Mouse (Mus musculus) lung, postnatal 10 days (tissue): Measurements from ENCODE around the gene Tex261.

Source experiments
- DNase-seq: peaks from one replicate; pipeline ENCODE4 v3.0.0; 2021

Gene Tex261

DNA sequence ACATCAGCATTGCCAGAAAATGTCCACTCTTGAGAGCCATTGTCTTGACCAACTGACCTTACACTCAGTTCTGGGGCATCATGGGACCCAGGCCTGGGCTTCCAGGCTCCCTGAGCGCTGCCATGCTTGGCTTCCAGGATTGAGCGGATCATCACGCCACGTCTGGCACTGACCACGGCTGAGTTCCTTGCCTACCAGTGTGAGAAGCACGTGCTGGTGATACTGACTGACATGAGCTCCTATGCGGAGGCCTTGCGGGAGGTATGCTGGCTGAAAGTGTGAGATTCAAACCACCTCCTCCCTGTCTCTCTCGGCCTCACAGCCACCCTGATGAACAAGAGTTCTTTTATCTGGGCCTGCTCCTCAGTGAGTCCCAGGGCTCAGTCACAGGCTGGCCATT is 19.6 kb downstream of the Tex261 start:
- DNase-seq: no peak

DNA sequence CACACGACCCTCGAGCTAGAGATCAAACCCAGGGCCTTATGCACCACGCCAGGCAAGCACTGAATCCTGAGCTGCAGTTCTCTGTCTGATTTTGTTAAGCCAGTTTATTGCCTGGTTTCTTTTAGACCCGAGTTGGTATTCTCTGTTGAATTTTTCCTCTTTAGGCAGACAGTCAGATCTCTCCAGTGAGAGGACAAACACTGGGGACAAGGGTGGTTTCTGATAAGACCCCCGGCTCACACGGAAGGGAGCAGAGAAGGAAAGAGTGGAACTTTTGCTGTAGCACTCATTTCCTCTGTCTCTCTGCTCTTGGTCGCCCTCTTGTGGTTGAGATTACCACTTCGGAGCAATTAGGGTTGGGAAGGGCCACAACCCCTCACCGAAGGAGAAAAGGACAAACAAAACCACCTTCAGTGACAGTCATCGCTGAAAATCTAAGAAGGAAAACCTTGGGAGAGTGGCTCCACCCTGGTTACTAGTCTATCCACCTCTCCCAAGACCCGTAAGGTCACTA is 25.4 kb downstream of the Tex261 start:
- peak; percentile 78 for DNase-seq

DNA sequence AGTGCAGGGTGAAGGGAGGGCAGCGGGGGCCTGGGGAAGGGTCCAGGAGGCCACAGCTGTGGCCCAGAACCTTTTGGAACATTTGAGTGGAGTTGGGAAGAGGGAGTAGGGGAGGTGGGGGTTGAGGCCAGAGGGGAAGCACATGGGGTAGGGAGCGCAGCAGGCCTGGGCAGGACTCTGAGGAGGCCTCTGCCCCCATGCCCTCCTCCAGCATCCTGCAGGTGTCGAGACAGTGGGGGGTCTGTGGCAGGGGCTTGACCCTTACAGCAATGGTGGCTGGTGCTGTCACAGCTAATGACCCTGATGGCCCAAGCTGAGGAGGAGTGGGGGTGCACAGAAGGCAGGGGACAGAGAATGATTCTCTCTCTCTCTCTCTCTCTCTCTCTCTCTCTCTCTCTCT is 26.3 kb downstream of the Tex261 start:
- no peak for DNase-seq

- DNase-seq: no peak
These were observed 30.1 kb downstream of the Tex261 start for GRCm38 (mm10) chr6:83745466-83745865.

DNA sequence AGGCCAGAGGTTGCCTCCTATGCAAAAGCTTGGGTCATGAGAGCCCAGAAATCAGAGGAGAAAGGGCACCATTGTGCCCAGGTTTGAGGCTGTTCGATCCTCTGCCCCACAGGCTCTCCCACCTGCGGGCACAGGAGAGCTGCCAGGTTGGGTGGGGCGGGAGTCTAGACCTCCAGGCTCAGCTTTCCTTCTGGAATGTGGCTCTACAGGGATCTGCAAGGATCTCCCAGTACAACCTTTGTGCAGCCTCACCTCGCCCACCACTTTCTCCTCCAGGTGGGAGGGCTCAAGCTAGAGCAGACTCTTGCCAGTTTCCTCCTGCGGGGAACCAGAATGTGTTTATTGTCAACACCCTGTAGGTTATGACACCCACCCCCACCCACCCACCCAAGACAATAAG is 31.1 kb downstream of the Tex261 start:
- DNase-seq: no peak

DNA sequence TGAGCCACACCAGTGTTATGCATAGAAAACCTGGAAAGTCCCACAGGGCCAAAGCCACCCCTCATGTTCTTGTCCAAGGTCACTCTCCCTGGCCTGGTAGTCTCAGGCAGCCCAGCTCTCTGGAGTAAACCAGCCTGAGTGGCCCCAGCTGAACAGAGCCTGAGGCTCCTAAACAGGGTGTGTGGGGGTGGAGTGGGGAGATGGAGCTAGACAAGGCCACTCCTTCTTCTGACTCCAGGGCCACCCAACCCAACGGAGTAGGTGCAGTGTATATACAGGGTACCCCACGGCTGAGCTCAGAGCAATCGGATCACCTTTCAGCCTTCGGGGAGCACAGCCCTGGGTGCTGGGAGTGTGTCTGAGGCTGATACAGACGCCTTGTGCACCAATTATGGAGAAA is 31.5 kb downstream of the Tex261 start:
- no peak for DNase-seq

- no peak for DNase-seq
These were observed 32.4 kb downstream of the Tex261 start for GRCm38 (mm10) chr6:83743212-83743611.

DNA sequence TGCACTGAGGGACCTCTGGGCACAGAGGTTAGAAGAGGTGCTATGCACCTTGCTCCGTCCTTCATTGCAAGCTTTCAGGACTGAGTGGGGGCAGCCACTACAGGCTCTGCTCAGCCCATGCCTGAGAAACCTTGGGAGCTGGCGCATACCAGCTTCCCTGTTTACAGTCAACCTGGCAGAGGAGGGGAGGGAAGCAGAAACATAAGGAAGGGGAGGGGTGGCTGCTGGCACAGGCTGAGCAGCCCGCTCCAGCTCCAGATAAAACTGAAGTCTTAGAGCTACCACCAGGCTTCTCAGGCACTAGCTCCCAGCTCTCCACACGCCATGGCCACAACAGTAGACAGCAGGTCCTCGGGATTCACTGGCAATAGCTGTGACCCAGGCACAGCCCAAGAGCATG is 32.9 kb downstream of the Tex261 start, which contains the start of gene Atp6v1b1:
Gene Atp6v1b1 (plus strand): TSS at position 230 of the 400 bp plus-strand sequence.
- DNase-seq: no peak

DNA sequence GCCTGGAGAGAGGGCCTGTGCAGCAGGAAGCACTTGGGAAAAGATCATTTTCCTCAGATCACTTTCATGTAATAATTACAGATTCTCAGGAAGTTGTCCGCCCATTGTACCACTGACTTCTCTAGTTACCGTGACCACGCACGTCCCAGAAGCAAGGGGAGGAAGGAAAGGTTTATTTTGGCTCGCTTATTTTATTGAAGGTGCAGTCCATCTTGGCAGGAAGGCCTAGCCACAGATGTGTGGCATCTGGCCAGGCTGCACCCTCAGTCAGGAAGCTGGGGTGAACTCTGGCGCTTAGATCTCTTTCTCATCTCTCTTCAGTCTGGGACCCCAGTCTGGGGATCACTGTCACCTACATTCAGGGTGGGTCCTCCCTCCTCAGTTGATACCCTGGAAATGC is 37.0 kb downstream of the Tex261 start:
- DNase-seq: no peak

DNA sequence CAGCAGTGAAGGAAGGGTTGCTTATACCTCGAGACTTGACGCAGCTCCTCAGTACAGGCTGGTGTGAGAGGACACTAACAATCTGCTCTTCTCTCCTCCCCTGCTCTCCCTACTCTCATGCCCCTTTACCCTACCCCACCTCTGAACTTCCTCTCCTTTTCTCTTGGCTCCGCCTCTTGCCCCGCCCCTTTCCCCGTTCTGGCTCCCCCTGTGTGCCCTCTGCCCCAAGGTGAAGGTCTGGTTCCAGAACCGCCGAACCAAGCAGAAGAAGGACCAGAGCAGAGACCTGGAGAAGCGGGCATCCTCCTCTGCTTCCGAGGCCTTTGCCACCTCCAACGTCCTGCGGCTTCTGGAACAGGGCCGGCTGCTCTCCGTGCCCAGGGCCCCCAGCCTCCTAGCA is 38.3 kb downstream of the Tex261 start:
- no peak for DNase-seq

DNA sequence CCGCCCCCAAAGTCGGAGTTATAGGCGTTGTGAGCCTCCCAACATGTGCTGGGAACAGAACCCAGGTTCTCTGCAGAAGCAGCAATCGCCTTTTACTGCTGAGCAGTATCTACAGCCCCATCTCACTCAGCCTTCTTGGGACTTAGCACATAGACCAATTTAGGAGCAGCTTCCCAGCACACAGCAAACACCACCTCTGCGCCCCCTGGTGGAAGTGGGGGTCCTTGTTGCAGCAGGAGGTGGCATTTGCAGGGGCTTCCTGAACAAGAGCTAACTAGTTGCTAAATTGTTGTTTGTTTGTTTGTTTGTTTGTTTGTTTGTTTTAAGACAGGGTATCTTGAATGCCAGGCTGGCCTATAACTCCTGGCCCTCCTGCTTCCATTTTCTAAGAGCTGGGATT is 44.5 kb downstream of the Tex261 start:
- DNase-seq: peak; percentile 82

GRCm38 (mm10) chr6:83729350-83729970 is 46.2 kb downstream of the Tex261 start:
- no peak for DNase-seq

- no peak for DNase-seq
These were observed 47.1 kb downstream of the Tex261 start for GRCm38 (mm10) chr6:83728488-83728887.

DNA sequence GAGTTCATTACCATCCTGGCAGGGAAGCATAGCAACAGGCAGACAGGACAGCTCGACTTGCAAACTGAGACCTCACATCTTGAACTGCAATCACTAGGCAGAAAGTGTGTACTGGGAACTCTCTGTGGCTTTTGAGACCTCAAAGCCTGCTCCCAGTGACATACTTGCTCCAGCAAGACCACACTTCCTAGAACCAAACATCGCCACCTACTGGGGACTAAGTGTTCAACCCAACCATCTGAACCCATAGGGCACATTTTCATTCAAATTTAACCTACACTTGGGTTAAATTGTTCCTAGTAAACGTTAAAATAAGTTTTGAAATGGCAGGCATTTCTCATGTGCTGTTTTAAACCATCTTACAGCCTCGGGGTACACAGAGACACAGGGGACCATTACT is 48.4 kb downstream of the Tex261 start:
- DNase-seq: no peak

DNA sequence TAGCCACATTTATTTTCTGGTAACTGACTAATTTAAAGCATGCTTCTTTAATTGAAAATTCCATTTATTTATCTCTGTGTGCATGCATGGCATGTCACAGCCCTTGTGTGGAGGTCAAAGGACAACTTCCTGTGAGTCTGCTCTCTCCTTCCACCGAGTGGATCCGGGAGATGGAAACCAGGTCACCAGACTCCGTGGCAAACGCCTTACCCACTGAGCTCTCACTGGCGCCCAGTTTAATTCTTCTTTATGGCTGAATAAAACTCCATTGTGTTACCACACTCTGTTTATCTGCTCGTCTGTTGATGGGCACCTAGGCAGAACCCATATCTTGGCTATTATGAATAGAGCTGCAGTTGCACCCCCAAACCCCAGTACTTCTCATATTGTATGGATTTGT is 53.1 kb downstream of the Tex261 start:
- DNase-seq: no peak
